Mouse (Mus musculus): ENCODE results near the gene Cnnm4. TPM values are rescaled to one million over a fixed set of nuclear protein-coding genes. Genes with fewer than 3 reads are reported as not detected.

The Cnnm4 gene
- total and polyA plus RNA-seq, 3 experiments = 7.8 to 8.5 TPM; not detected in 1

DNA sequence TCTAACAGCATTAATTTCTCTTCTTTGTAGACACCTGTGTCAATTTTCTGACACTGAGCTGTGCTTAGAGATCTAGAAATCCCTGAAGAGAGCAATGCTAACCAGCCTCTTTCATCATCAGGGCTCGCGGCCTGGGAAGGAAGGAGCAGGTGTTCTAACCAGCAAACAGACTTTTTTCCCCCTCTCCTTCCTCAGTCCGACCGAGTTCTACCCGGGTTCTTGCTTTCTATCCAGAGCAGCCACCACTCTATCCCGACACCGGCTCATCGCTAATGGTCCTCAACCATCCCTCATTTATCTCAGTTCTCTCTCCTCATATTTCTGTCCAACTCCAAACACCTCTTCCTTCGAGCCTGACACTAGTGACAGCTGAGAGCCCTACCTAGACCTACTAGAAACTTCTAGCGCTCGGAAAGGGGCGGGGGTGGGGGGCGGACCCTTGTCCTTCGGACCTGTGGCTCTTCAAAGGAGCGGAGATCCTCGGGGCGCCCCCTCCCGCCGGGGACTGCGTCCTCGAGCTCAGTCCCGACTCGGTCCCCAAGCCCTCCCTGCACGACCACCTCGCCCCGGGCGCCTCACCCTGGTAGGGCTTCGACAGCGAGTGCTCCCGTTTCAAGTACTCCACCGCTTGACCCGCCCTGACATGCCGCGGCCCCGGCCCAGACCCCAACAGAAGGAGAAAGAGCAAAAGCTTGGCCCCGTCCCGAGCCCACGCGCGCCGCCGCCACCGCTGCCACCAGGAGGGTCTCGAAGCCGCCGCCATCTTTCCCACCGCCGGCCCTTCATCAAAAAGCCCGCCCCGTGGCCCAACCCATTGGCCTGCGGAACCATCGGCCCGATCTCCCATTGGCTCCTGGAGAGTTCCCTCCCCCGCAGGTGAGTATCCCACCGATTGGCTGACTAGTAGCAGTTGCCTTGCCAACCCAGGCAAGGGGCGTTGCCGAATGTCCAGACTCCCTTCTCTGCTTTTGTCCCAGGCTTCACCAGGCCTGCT, 26.7 kb upstream of the Cnnm4 start, which contains the start of gene Lman2l (continued):
- no peak for TF ChIP-seq GATA1 (IDR thresholded peaks at IDR 0.05; ENCODE audit: low read depth, low read length)
- TF ChIP-seq CHD1 (IDR thresholded peaks at IDR 0.05; ENCODE audit: low read depth, low read length) = no peak
- TF ChIP-seq NELFE (IDR thresholded peaks at IDR 0.05; ENCODE audit: low read depth, low read length) = peak; percentile 63
- TF ChIP-seq POLR2A (IDR thresholded peaks at IDR 0.05; ENCODE audit: control insufficient read depth in 1 of 2, insufficient read depth in 1 of 2, low read depth in 1 of 2, low read length in 2 of 2, poor library complexity in 1 of 2) = peak; percentile 70 to 73
- no peak for TF ChIP-seq JUND (IDR thresholded peaks at IDR 0.05; ENCODE audit: low read depth, low read length)

DNA sequence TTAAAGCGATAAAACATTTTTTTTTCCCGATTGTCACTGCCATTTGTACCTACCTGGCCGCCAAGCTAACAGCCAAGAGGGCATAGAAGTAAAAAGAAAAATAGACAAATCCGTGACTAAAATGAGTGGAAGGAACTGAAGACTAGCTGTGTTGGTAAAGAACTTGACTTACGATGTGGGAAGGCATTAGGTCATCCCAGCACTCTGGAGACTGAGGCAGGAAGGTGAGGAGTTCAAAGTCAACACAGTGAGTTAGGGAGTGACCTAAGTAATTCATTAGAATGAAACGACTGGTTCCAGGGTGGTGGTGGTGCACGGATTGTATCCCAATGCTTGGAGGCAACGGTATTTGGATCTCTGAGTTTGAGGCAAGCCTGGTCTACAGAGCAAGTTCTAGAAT, 25.9 kb upstream of the Cnnm4 start:
- Histone ChIP-seq H3K4me3 (ENCODE audit: control insufficient read depth in 1 of 2, insufficient read depth in 1 of 2, low read depth in 2 of 2, low read length in 2 of 2) (peak overlapping the region; percentile 41 to 57), H3K79me2 (ENCODE audit: control insufficient read depth, insufficient read depth, low read length, poor library complexity) (peaks cover 7% of the 10 kb centered on the region), H3K36me3 (ENCODE audit: control insufficient read depth in 1 of 2, insufficient read depth in 2 of 2, low read length in 2 of 2) (peaks cover 0 to 16% of the 10 kb centered on the region in 2 experiments; a peak in 3 of 4 replicates), H3K4me1 (ENCODE audit: control insufficient read depth in 1 of 2, insufficient read depth in 2 of 2, low read length in 2 of 2) (peaks cover 0 to 9% of the 10 kb centered on the region in 2 experiments; a peak in 3 of 4 replicates), H3K9ac (ENCODE audit: control insufficient read depth, low read depth, low read length, poor library complexity, severe bottlenecking) (peak overlapping the region; percentile 55), H3K27ac (ENCODE audit: control insufficient read depth, low read depth, low read length) (peak overlapping the region; percentile 93), H3K27me3 (ENCODE audit: control insufficient read depth in 1 of 2, insufficient read depth in 2 of 2, low read length in 2 of 2) (no peaks in the 10 kb centered on the region), H3K9me3 (replicated peaks; ENCODE audit: insufficient read depth, low read length) (no peaks in the 10 kb centered on the region)
- DNase-seq (ENCODE audit: low read depth, low spot score) = no peak
- TF ChIP-seq USF2 (IDR thresholded peaks at IDR 0.05; ENCODE audit: borderline replicate concordance in 1 of 2, insufficient read depth in 1 of 2, low read depth in 1 of 2, low read length in 2 of 2) (no peak), MYC (IDR thresholded peaks at IDR 0.05; ENCODE audit: low read depth, low read length) (no peak), POLR2AphosphoS5 (IDR thresholded peaks at IDR 0.05; ENCODE audit: borderline replicate concordance, low read depth, low read length) (no peak), EP300 (IDR thresholded peaks at IDR 0.05; ENCODE audit: low read depth in 1 of 2, low read length in 2 of 2) (no peak), NELFE (IDR thresholded peaks at IDR 0.05; ENCODE audit: low read depth, low read length) (peak; percentile 3; the same call in 1 of the 2 replicates)

DNA sequence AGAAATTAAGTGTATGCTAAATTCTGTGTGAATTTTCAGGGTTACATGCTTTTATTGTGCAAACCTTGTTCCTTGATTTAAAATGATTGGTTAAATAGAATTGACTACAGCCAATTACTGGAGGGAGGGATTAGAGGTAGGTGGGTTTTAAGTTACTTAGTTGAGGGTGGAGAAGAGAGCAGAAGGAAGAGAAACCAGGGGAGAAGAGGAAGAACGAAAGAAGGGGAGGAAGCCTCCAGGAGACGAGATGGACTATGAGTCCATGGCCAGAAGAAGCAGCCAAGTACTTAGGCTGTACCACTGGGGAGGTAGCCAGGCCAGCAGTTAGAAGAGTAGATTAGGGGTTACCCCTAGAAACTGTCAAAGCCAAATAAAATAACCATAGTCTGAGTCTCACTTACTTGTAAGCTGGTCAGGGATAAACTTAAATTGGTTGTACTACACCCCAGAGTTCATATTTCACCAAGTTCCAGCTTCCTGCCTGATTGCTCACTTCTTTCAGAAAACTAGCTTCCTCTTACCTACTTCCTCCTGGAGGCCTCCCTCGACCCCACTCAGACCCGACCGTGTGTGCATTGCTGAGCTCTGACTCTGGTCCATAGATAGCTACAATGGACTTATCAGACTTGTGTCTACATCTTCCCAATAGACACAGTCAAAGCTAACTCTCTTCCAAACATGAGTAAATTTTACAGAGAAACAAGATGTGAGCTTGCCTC, 25.2 kb upstream of the Cnnm4 start:
- Histone ChIP-seq H3K4me3 (ENCODE audit: control insufficient read depth in 1 of 2, insufficient read depth in 1 of 2, low read depth in 2 of 2, low read length in 2 of 2) (peak overlapping the region; percentile 41 to 57), H3K27ac (ENCODE audit: control insufficient read depth, low read depth, low read length) (peak overlapping the region; percentile 93), H3K27me3 (ENCODE audit: control insufficient read depth in 1 of 2, insufficient read depth in 2 of 2, low read length in 2 of 2) (no peaks in the 10 kb centered on the region), H3K79me2 (ENCODE audit: control insufficient read depth, insufficient read depth, low read length, poor library complexity) (peaks cover 7% of the 10 kb centered on the region), H3K4me1 (ENCODE audit: control insufficient read depth in 1 of 2, insufficient read depth in 2 of 2, low read length in 2 of 2) (peaks cover 0 to 9% of the 10 kb centered on the region in 2 experiments; a peak in 2 of 4 replicates), H3K36me3 (ENCODE audit: control insufficient read depth in 1 of 2, insufficient read depth in 2 of 2, low read length in 2 of 2) (peaks cover 0 to 16% of the 10 kb centered on the region in 2 experiments; a peak in 3 of 4 replicates), H3K9me3 (replicated peaks; ENCODE audit: insufficient read depth, low read length) (no peaks in the 10 kb centered on the region), H3K9ac (ENCODE audit: control insufficient read depth, low read depth, low read length, poor library complexity, severe bottlenecking) (peak overlapping the region; percentile 57)
- DNase-seq (ENCODE audit: low read depth, low spot score) = peak; percentile 84
- TF ChIP-seq HCFC1 (IDR thresholded peaks at IDR 0.05; ENCODE audit: low read depth, low read length) (peak; percentile 3; the same call in 1 of the 2 replicates), CHD1 (IDR thresholded peaks at IDR 0.05; ENCODE audit: low read depth, low read length) (peak; percentile 79; the same call in 1 of the 2 replicates), RAD21 (IDR thresholded peaks at IDR 0.05; ENCODE audit: low read depth, low read length) (no peak), POLR2AphosphoS2 (IDR thresholded peaks at IDR 0.05; ENCODE audit: low read length) (no peak; the same call in 1 of the 2 replicates), ETS1 (IDR thresholded peaks at IDR 0.05; ENCODE audit: low read depth, low read length) (no peak), KAT2A (conservative IDR thresholded peaks at IDR 0.05; ENCODE audit: low read depth, low read length) (no peak), ZC3H11A (IDR thresholded peaks at IDR 0.05; ENCODE audit: low read depth, low read length) (no peak), ZMIZ1 (IDR thresholded peaks at IDR 0.05; ENCODE audit: low read depth, low read length) (peak; percentile 23; the same call in 1 of the 2 replicates), POLR2A (IDR thresholded peaks at IDR 0.05; ENCODE audit: control insufficient read depth in 1 of 2, insufficient read depth in 1 of 2, low read depth in 1 of 2, low read length in 2 of 2, poor library complexity in 1 of 2) (peak; percentile 55 to 74; a peak in 2 of 4 replicates), SMC3 (IDR thresholded peaks at IDR 0.05; ENCODE audit: low read depth, low read length) (no peak), NRF1 (IDR thresholded peaks at IDR 0.05; ENCODE audit: insufficient read depth, low read depth, low read length, poor library complexity, severe bottlenecking) (no peak), MXI1 (IDR thresholded peaks at IDR 0.05; ENCODE audit: low read depth, low read length) (no peak), TBP (IDR thresholded peaks at IDR 0.05; ENCODE audit: low read depth, low read length) (peak; percentile 59), TCF12 (IDR thresholded peaks at IDR 0.05; ENCODE audit: low read depth, low read length) (0 out of 2 replicates have a peak, but pooled peaks have one; percentile 3), CTCF (IDR thresholded peaks at IDR 0.05 in 2 of 3, conservative IDR thresholded peaks at IDR 0.05 in 1 of 3; ENCODE audit: control insufficient read depth in 1 of 3, insufficient read depth in 1 of 3, low read depth in 2 of 3, low read length in 3 of 3, poor library complexity in 1 of 3, severe bottlenecking in 1 of 3) (no peak), MEF2A (IDR thresholded peaks at IDR 0.05; ENCODE audit: extremely low read depth, insufficient replicate concordance, low read depth, low read length, poor library complexity, severe bottlenecking) (no peak), USF2 (IDR thresholded peaks at IDR 0.05; ENCODE audit: borderline replicate concordance in 1 of 2, insufficient read depth in 1 of 2, low read depth in 1 of 2, low read length in 2 of 2) (no peak), POLR2AphosphoS5 (IDR thresholded peaks at IDR 0.05; ENCODE audit: borderline replicate concordance, low read depth, low read length) (no peak)
